Mouse (Mus musculus): Measurements from ENCODE around the gene Elfn2.

Gene Elfn2

GRCm38 (mm10) chr15:78720532-78720931 is 2.0 kb upstream of the Elfn2 start:
- no peak for DNase-seq (ENCODE audit: low read depth)

DNA sequence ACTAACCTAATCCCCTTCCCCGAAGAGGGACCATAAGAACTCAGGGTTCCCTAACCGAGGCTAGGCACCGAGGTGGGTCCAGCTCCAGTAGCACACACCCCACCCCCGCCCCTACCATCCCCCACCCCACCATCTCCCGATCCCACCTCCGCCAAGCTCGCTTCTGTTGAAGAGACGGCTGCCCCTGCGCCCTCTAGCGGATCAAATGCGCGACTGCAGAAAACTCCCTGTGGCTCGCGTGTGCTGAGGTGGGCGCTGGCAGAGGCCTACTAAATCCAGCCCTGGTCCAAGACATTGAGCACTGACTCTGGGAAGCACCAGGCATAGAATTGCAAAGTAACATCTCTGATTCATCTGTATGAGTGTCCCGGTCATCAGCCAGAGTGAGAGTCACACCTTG is 1.5 kb upstream of the Elfn2 start:
- DNase-seq (ENCODE audit: low read depth): peak; percentile 20

DNA sequence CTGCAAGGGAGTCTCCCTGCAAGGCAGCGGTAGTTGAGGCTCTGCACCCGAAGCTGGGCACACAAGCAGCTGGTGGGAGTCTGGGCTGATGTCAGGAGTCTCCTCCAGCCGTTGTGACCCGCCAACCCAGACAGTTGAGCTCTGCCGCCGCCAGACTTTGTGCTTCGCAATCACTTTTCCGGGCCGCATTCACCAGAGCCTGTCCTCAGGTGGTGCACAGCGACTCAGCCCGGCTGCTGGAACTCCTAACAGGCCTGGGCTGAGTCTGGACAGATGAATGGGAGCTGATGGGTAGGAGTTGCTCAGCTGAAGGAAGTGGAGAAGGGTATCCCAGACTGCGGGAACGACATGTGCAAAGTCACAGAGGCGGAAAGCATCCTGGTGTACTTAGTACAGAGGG is 845 bp upstream of the Elfn2 start:
- no peak for DNase-seq (ENCODE audit: low read depth)

GRCm38 (mm10) chr15:78716936-78717335 is 1.6 kb downstream of the Elfn2 start:
- DNase-seq (ENCODE audit: low read depth): no peak

DNA sequence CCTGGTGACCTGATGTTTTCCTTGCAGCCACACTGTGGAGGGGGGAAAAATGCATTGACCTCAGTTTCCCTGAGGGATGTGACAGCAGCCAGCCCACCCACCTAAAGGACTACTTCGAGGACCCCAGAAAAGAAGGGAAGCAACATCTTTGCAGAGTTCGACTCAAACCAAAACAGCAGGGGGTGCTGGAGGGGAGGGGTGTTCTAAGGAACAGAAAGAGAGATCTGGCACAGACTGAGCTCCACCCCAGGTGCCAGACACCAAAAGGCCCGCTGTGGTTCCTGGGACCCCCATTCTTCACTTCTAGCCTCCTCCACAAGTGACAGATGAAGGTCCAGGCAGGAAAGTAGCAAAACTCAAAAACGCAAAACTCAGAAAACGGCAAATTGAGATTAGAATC is 2.7 kb downstream of the Elfn2 start:
- DNase-seq (ENCODE audit: low read depth): no peak

DNA sequence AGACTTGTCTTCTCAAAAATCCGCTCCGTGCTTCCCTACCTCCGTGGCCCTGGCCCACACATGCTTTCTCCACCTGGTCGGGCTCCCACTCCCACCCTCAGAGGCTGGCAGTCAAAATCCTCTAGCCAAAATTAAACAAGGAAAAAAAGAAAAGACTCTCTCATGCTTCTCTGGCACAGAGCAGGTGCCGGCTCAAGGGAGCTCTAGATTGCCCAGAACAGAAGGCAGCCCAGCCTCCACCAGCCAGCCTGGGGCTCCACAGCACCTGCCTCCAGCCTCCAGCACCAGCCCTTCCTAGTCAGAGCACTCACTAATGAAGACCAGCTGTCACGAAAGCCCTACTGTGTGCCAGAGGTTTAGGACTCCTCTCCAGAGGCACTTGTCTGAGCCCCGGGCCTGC is 4.8 kb downstream of the Elfn2 start:
- no peak for DNase-seq (ENCODE audit: low read depth)

GRCm38 (mm10) chr15:78712335-78713258 is 6.0 kb downstream of the Elfn2 start:
- DNase-seq (ENCODE audit: low read depth): no peak

- DNase-seq (ENCODE audit: low read depth): no peak
These were observed 6.6 kb downstream of the Elfn2 start for GRCm38 (mm10) chr15:78711935-78712334.

DNA sequence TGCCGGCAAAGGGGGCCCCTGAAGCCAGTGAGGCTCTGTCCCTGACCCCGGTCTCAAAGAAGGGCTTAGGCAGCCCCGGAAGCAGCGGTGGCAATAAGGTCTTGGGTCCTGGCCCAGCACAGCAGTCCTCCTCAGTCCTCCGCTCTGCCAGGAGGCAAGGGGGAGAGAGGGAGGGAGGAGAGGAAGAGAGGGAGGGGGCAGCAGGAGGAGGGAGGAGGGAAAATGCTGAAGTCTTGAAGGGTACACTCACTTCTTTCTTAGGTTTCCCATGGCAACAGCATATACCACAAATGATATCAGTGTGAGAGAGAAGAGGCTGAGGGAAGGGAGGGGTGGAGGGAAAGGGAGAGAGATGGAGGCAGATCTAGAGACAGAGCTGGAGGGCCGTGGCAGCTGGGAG is 7.9 kb downstream of the Elfn2 start:
- no peak for DNase-seq (ENCODE audit: low read depth)

GRCm38 (mm10) chr15:78709767-78710166 is 8.8 kb downstream of the Elfn2 start:
- DNase-seq (ENCODE audit: low read depth): no peak

GRCm38 (mm10) chr15:78706630-78707029 is 11.9 kb downstream of the Elfn2 start:
- no peak for DNase-seq (ENCODE audit: low read depth)

DNA sequence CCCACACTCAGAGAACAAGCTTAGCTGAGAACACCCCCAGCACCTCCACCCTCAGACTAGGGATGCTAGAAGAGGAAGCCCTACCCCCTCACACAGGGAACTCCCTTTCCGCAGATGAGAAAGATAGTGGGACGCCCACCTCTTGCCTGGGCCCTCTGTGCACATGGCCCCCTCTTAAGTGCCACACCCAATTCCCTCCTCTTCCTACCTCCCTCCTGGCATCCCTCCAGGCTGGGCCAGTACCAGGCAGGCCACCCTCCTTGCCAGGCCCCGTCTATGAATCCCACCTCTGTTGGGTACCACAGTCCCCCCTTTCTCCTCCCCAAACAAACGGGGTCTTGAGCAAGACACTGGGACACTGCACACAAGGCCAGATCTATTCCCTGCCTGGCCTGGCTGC is 13.7 kb downstream of the Elfn2 start:
- no peak for DNase-seq (ENCODE audit: low read depth)

DNA sequence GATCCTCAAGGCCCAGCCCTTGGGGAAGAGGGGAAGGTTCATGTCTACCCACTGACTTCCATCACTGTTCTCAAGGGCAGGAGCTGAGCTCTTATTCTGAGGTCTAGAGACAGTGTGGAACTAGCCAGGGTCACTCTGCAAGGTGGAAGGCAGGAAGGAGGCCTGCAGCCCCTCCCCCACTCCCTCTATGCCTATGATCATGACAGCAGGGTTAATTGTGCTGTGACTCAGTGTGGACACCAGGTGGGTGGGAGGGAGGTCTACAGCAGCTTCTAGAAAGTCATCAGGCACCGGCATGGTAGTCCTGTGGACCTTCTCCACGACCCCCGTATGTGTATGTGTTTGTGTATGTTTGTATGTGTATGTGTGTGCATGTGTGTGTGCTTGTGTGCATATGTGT is 14.6 kb downstream of the Elfn2 start:
- DNase-seq (ENCODE audit: low read depth): no peak

GRCm38 (mm10) chr15:78700420-78700819 is 18.2 kb downstream of the Elfn2 start:
- DNase-seq (ENCODE audit: low read depth): no peak

GRCm38 (mm10) chr15:78699513-78699912 is 19.1 kb downstream of the Elfn2 start:
- no peak for DNase-seq (ENCODE audit: low read depth)

DNA sequence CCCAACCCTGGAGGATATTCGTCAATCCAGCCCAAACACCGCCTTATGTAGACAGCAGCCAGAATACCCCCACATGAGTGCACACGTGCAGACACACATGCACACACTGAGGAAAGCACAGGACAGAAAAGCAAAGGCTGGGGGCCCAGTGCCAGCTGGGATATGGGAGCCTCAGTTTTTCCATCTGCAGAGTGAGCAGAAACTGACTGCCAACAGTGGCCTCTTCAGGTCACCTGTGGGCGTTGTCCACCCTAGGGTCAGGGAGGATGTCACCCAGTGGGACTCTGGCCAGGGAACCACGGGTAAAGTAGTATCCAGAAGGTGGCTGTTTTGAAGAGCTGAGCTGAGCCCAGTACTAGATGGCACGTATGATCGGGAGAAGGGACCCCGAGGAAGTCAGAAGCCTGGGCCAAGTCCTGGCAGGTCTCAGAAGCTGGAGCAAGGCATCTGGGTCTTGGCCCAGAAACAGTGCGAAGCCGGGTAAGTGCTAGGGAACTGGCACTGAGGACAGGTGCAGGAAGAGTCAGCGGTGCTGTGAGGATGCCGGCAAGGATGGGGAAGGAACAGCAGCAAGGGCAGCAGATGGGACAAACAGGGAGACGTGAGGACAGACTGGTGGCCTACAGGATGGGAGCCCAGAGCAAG is 20.0 kb downstream of the Elfn2 start:
- no peak for DNase-seq (ENCODE audit: low read depth)

DNA sequence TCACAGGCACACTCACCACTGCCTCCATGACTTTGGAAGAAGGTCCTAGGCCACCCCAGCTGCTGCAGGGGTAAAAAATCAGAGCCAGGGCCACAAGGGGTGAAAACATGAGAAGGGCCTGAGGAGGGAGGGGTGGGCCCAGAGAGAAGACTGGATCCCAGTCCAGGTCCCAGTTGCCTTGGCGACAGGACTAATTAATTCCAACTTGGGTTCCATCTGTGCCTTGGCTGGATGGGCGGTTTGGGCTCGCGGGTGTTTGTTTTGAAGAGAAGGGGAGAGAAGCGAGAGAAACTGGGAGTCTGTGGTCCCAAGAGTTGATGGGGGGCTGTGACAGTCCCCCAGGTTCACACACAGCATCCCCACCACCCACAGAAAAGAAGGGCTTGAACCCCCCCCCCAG is 20.5 kb downstream of the Elfn2 start:
- no peak for DNase-seq (ENCODE audit: low read depth)

DNA sequence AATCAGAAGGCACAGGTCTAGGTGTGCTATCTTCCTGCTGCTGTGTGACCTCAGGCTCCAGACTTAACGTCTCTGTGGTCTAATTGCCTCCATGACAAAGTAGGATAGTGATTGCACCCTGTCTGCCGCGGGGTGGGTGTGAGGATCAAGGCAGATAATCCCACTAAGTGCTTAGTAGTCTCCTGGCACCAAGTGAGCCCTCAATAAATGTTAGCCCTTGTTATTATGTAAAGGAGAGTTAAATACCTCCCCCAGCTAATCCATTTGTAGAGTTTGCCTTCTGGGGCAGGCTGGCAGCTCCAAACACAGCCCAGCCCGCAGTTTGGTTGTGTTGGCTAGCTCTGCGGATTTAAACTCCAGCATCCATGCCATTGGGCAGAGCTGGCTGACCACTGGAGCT is 22.8 kb downstream of the Elfn2 start:
- DNase-seq (ENCODE audit: low read depth): no peak

DNA sequence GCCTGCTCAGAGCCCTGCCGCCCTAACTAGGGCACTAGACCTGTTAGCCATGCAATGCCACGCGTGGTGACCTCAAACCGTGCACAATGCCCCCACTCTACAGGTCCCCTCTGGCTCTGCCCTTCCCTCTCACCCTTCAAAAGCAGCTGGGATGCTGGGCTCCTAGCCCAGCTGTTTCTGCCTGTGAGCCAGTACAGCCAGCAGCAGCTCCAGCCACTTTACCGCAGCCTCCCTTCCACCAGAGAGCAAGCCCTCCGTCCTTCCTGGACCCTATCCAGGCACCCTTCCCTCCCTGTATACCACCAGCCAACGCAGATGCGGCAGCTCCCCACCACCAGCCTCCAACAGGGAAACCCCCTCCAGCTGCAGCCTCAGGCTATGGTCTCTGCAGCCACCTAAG is 26.1 kb downstream of the Elfn2 start:
- no peak for DNase-seq (ENCODE audit: low read depth)

GRCm38 (mm10) chr15:78690716-78691115 is 27.9 kb downstream of the Elfn2 start:
- no peak for DNase-seq (ENCODE audit: low read depth)

GRCm38 (mm10) chr15:78686910-78687309 is 31.7 kb downstream of the Elfn2 start:
- DNase-seq (ENCODE audit: low read depth): no peak

- DNase-seq (ENCODE audit: low read depth): no peak
These were observed 34.5 kb downstream of the Elfn2 start for GRCm38 (mm10) chr15:78684111-78684510.

GRCm38 (mm10) chr15:78683474-78683873 is 35.1 kb downstream of the Elfn2 start:
- DNase-seq (ENCODE audit: low read depth): no peak

DNA sequence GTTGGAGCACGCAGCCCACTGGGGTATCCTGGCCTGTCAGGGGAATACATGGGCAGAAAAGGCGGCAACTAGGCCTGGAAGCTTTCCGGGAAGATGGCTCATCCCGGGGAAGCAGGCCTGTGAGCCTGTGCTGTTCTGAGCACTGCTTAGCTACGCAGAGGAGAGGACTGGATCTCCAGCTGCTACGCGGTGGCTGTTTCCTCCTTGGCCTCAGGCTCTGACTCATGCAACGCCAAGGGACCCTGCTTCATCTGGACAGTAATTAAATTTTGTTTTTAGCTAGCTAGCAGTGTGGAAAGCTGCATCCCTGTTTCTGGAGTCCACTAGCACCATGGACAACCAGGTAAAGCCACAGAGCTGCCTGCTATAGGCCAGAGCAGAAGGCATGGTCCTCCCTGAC is 36.8 kb downstream of the Elfn2 start:
- DNase-seq (ENCODE audit: low read depth): no peak

Measured in c-Kit-positive CD71-positive TER-119-negative erythroid progenitor cells, embryonic 14.5 days (primary cell).